10 mouse cellular contexts compared by ENCODE assay signal in the genomic region with DNA sequence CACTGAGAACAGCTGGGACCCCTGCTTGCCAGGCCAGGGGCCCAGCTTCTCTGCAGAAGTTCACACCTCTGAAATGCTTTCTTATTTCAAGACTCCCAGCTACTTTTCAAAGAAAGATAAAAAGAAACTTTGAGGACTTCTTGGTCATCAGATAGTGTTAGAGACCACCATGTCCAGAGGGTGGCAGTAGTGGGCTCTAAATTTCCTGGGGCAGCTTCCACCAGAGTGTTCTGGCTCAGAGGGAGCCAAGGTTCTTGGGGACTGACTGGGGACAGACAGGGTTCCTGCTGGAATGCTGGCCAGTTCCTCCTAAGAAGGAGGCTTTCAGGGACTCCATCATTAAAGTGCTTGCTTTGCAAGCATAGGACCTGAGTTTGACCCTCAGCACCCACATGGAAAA. TPM values are rescaled to one million over a fixed set of nuclear protein-coding genes. Genes with fewer than 3 reads are reported as not detected.
DNase-seq lines count a peak whose midpoint lies in the region; ATAC-seq and TF ChIP-seq lines count a peak whose summit lies in the region.
"Had no signal": no experiment of that assay in that cellular context is flagged by ENCODE, and none has a peak within 500 bp of the region (broad histone marks: within the 10 kb centered on the region; RNA-seq: fewer than 3 reads in every experiment).

No protein-coding gene starts in this region.

- no peak overlapping the region for H3K9ac ChIP-seq in midbrain, postnatal 0 days (replicated peaks; ENCODE audit: low read length, poor library complexity, severe bottlenecking)
- H3K9ac ChIP-seq in midbrain, embryonic 15.5 days = no peak overlapping the region
- H3K9ac ChIP-seq in hindbrain, embryonic 16.5 days (ENCODE audit: low read depth, low read length) = no peak overlapping the region

- no peak overlapping the region for H3K4me2 ChIP-seq in midbrain, postnatal 0 days (ENCODE audit: low read depth, low read length, poor library complexity, severe bottlenecking)
- no peak overlapping the region for H3K4me2 ChIP-seq in midbrain, embryonic 15.5 days
- H3K4me2 ChIP-seq in hindbrain, embryonic 16.5 days (ENCODE audit: low read length) = no peak overlapping the region

- H3K27ac ChIP-seq in heart, embryonic 10.5 days = no peak overlapping the region
- H3K27ac ChIP-seq in midbrain, postnatal 0 days (ENCODE audit: low read depth, low read length) = no peak overlapping the region
- no peak overlapping the region for H3K27ac ChIP-seq in midbrain, embryonic 15.5 days
- no peak overlapping the region for H3K27ac ChIP-seq in hindbrain, embryonic 16.5 days (ENCODE audit: low read depth, low read length)
- H3K27ac ChIP-seq: macrophage had no signal

- no peak for ATAC-seq in midbrain, postnatal 0 days (ENCODE audit: low FRiP score)
- ATAC-seq in midbrain, embryonic 15.5 days (replicated peaks) = no peak
- no peak for ATAC-seq in hindbrain, embryonic 16.5 days

- H3K4me1 ChIP-seq in heart, embryonic 10.5 days = no peaks in the 10 kb centered on the region
- H3K4me1 ChIP-seq in midbrain, postnatal 0 days (ENCODE audit: insufficient read depth, low read length) = no peaks in the 10 kb centered on the region
- H3K4me1 ChIP-seq in midbrain, embryonic 15.5 days = no peaks in the 10 kb centered on the region
- no peaks in the 10 kb centered on the region; the same call in 1 of the 2 replicates for H3K4me1 ChIP-seq in hindbrain, embryonic 16.5 days (ENCODE audit: control insufficient read depth, insufficient read depth, low read depth, low read length)

- intact Hi-C loops in heart, postnatal 10 days (cut with DNase I) = no loop called here
- intact Hi-C loops in left cerebral cortex, postnatal 4 days (cut with DNase I) = no loop called here

- H3K4me3 ChIP-seq in heart, embryonic 10.5 days = no peak overlapping the region
- no peak overlapping the region for H3K4me3 ChIP-seq in midbrain, postnatal 0 days (ENCODE audit: low read depth, low read length)
- H3K4me3 ChIP-seq in midbrain, embryonic 15.5 days = no peak overlapping the region
- H3K4me3 ChIP-seq in hindbrain, embryonic 16.5 days (ENCODE audit: low read length) = no peak overlapping the region

- peak; percentile 54 for TF ChIP-seq CTCF in midbrain, postnatal 0 days (IDR thresholded peaks at IDR 0.05)

- peak; percentile 30 to 63 for DNase-seq in heart, postnatal 10 days
- no peak for DNase-seq in heart, embryonic 10.5 days (ENCODE audit: low spot score)
- peak; percentile 26 for DNase-seq in midbrain, postnatal 0 days (ENCODE audit: low spot score)
- DNase-seq in adipocyte (ENCODE audit: low spot score) = peak; percentile 69
- peak; percentile 51 for DNase-seq in left cerebral cortex, postnatal 4 days
- DNase-seq in natural killer cell, adult 2 months (ENCODE audit: low spot score in 2 of 2) = no peak

- no peaks in the 10 kb centered on the region for H3K36me3 ChIP-seq in heart, embryonic 10.5 days
- no peaks in the 10 kb centered on the region for H3K36me3 ChIP-seq in midbrain, postnatal 0 days (ENCODE audit: insufficient read depth, low read length)
- H3K36me3 ChIP-seq in midbrain, embryonic 15.5 days (replicated peaks) = no peaks in the 10 kb centered on the region
- no peaks in the 10 kb centered on the region for H3K36me3 ChIP-seq in hindbrain, embryonic 16.5 days (ENCODE audit: control insufficient read depth, insufficient read depth, low read length)

- peaks cover 61% of the 10 kb centered on the region for H3K27me3 ChIP-seq in heart, embryonic 10.5 days (ENCODE audit: insufficient read depth, poor library complexity, severe bottlenecking)
- H3K27me3 ChIP-seq in midbrain, postnatal 0 days (ENCODE audit: insufficient read depth, low read length) = no peaks in the 10 kb centered on the region
- 0 out of 2 replicates have a peak, but pooled peaks cover 2% of the 10 kb centered on the region for H3K27me3 ChIP-seq in midbrain, embryonic 15.5 days (replicated peaks)
- H3K27me3 ChIP-seq in hindbrain, embryonic 16.5 days (replicated peaks; ENCODE audit: control insufficient read depth, insufficient read depth, low read length) = no peaks in the 10 kb centered on the region; the same call in 1 of the 2 replicates

- H3K9me3 ChIP-seq in heart, embryonic 10.5 days = no peaks in the 10 kb centered on the region
- no peaks in the 10 kb centered on the region for H3K9me3 ChIP-seq in midbrain, postnatal 0 days (ENCODE audit: low read length)
- H3K9me3 ChIP-seq in midbrain, embryonic 15.5 days = no peaks in the 10 kb centered on the region
- no peaks in the 10 kb centered on the region for H3K9me3 ChIP-seq in hindbrain, embryonic 16.5 days (ENCODE audit: control insufficient read depth, low read length)

RNA-seq across cellular contexts. Expression of a gene that starts 31.8 kb away (rescaled TPM):
- total RNA-seq in heart, postnatal 10 days (2021) = not detected
- 0.22 and 4.2 TPM in 2 replicates for polyA plus RNA-seq in heart, embryonic 10.5 days (2016; fragmentation: Nextera tagmentation; extraction: Ambion mirVana)
- 0.33 TPM in 1 of 2 replicates, not detected in the other for total RNA-seq in midbrain, postnatal 0 days (2014; rRNA removed)
- polyA plus RNA-seq in midbrain, postnatal 0 days (2015; fragmentation: Nextera tagmentation; extraction: Ambion mirVana) = 0.44 and 0.55 TPM in 2 replicates
- polyA plus RNA-seq in midbrain, embryonic 15.5 days (2015; fragmentation: Nextera tagmentation; extraction: Ambion mirVana) = 0.18 and 0.36 TPM in 2 replicates
- total RNA-seq in left cerebral cortex, postnatal 4 days (2021) = not detected
- 0.35 and 0.55 TPM in 2 replicates for polyA plus RNA-seq in hindbrain, embryonic 16.5 days (2015; fragmentation: Nextera tagmentation; extraction: Ambion mirVana)
- polyA plus RNA-seq: heart, embryonic 16.5 days; macrophage had no signal

RNA-seq across cellular contexts. Expression of a gene that starts 36.5 kb away (rescaled TPM):
- total RNA-seq in heart, postnatal 10 days (2021) = under 1 TPM; 0.10 to 0.22 TPM
- polyA plus RNA-seq in heart, embryonic 10.5 days (2016; fragmentation: Nextera tagmentation; extraction: Ambion mirVana) = 0.48 and 1.1 TPM in 2 replicates
- 0.24 and 0.38 TPM in 2 replicates for total RNA-seq in midbrain, postnatal 0 days (2014; rRNA removed)
- 0.09 and 0.25 TPM in 2 replicates for polyA plus RNA-seq in midbrain, postnatal 0 days (2015; fragmentation: Nextera tagmentation; extraction: Ambion mirVana)
- 0.18 and 0.23 TPM in 2 replicates for polyA plus RNA-seq in midbrain, embryonic 15.5 days (2015; fragmentation: Nextera tagmentation; extraction: Ambion mirVana)
- not detected for total RNA-seq in left cerebral cortex, postnatal 4 days (2021)
- polyA plus RNA-seq in hindbrain, embryonic 16.5 days (2015; fragmentation: Nextera tagmentation; extraction: Ambion mirVana) = 0.36 and 0.46 TPM in 2 replicates
- polyA plus RNA-seq: macrophage had no signal

Comparison
In these comparisons a context has a peak if more than half of its experiments do, and no peak if none do; other contexts are left out.
1. DNase-seq: peak in heart, postnatal 10 days (2 of 2), midbrain, postnatal 0 days (single experiment), adipocyte (single experiment) and left cerebral cortex, postnatal 4 days (single experiment); none in heart, embryonic 10.5 days (single experiment) and natural killer cell, adult 2 months (0 of 2).